23 mouse cellular contexts compared by ENCODE assay signal in genomic region chr2:73379656-73380055, GRCm38 (mm10). TPM values are rescaled to one million over a fixed set of nuclear protein-coding genes. Genes with fewer than 3 reads are reported as not detected.
DNase-seq lines count a peak whose midpoint lies in the region; ATAC-seq and TF ChIP-seq lines count a peak whose summit lies in the region.
"Had no signal": no experiment of that assay in that cellular context is flagged by ENCODE, and none has a peak within 500 bp of the region (broad histone marks: within the 10 kb centered on the region; RNA-seq: fewer than 3 reads in every experiment).

No protein-coding gene starts in this region.

- ATAC-seq in embryonic facial prominence, embryonic 14.5 days (ENCODE audit: low read depth): no peak
- no peak for ATAC-seq in kidney, embryonic 15.5 days (replicated peaks; ENCODE audit: low FRiP score)
- ATAC-seq in midbrain, embryonic 11.5 days (ENCODE audit: low FRiP score): no peak
- ATAC-seq: CD4-positive, CD25-positive, alpha-beta regulatory T cell, adult 4 months; forebrain, embryonic 16.5 days had no signal

- TF ChIP-seq POLR2A in lung, adult 2 months (IDR thresholded peaks at IDR 0.05; ENCODE audit: borderline replicate concordance, extremely low read depth, low read depth, low read length): no peak

- H3K9ac ChIP-seq in embryonic facial prominence, embryonic 14.5 days (ENCODE audit: low read depth, low read length): peak overlapping the region; percentile 34; the same call in 1 of the 2 replicates
- H3K9ac ChIP-seq in kidney, embryonic 15.5 days: no peak overlapping the region
- H3K9ac ChIP-seq in midbrain, embryonic 11.5 days (ENCODE audit: low read length): no peak overlapping the region
- H3K9ac ChIP-seq: embryonic facial prominence, embryonic 12.5 days; forebrain, embryonic 12.5 days; heart, embryonic 15.5 days; hindbrain, embryonic 14.5 days had no signal

- no peak overlapping the region for H3K4me3 ChIP-seq in embryonic facial prominence, embryonic 14.5 days (ENCODE audit: low read depth, low read length)
- H3K4me3 ChIP-seq in embryonic facial prominence, embryonic 10.5 days: no peak overlapping the region
- H3K4me3 ChIP-seq in kidney, embryonic 15.5 days (replicated peaks): no peak overlapping the region
- H3K4me3 ChIP-seq in lung, adult 2 months (replicated peaks; ENCODE audit: extremely low read depth, low read depth, low read length): no peak overlapping the region
- H3K4me3 ChIP-seq in midbrain, embryonic 11.5 days (ENCODE audit: low read depth, low read length): no peak overlapping the region
- no peak overlapping the region for H3K4me3 ChIP-seq in midbrain, embryonic 10.5 days
- H3K4me3 ChIP-seq: embryonic facial prominence, embryonic 12.5 days; forebrain, embryonic 12.5 days; heart, embryonic 15.5 days; hindbrain, embryonic 10.5 days had no signal

- H3K4me2 ChIP-seq in embryonic facial prominence, embryonic 14.5 days (ENCODE audit: low read depth, low read length): no peak overlapping the region
- H3K4me2 ChIP-seq in kidney, embryonic 15.5 days: no peak overlapping the region
- H3K4me2 ChIP-seq in midbrain, embryonic 11.5 days: no peak overlapping the region
- H3K4me2 ChIP-seq: embryonic facial prominence, embryonic 12.5 days; forebrain, embryonic 12.5 days; heart, embryonic 15.5 days; hindbrain, embryonic 14.5 days had no signal

- TF ChIP-seq CTCF in lung, adult 2 months (IDR thresholded peaks at IDR 0.05; ENCODE audit: insufficient read depth, low read length): no peak

- H3K27ac ChIP-seq in embryonic facial prominence, embryonic 14.5 days (replicated peaks; ENCODE audit: low read depth, low read length): no peak overlapping the region
- H3K27ac ChIP-seq in embryonic facial prominence, embryonic 10.5 days (replicated peaks): no peak overlapping the region
- peak overlapping the region; percentile 41; the same call in 1 of the 2 replicates for H3K27ac ChIP-seq in kidney, embryonic 15.5 days
- H3K27ac ChIP-seq in midbrain, embryonic 11.5 days (ENCODE audit: low read depth, low read length): no peak overlapping the region
- no peak overlapping the region for H3K27ac ChIP-seq in midbrain, embryonic 10.5 days (replicated peaks)
- H3K27ac ChIP-seq: embryonic facial prominence, embryonic 12.5 days; forebrain, embryonic 12.5 days; heart, embryonic 15.5 days; hindbrain, embryonic 10.5 days; hindbrain, embryonic 14.5 days had no signal

- no peaks in the 10 kb centered on the region for H3K36me3 ChIP-seq in embryonic facial prominence, embryonic 14.5 days (ENCODE audit: control insufficient read depth, insufficient read depth, low read length)
- no peaks in the 10 kb centered on the region for H3K36me3 ChIP-seq in embryonic facial prominence, embryonic 10.5 days (replicated peaks)
- H3K36me3 ChIP-seq in kidney, embryonic 15.5 days: no peaks in the 10 kb centered on the region; the same call in 1 of the 2 replicates
- H3K36me3 ChIP-seq in midbrain, embryonic 11.5 days (ENCODE audit: control insufficient read depth, insufficient read depth, low read length): no peaks in the 10 kb centered on the region
- H3K36me3 ChIP-seq in midbrain, embryonic 10.5 days: no peaks in the 10 kb centered on the region
- H3K36me3 ChIP-seq: embryonic facial prominence, embryonic 12.5 days; forebrain, embryonic 12.5 days; heart, embryonic 15.5 days; hindbrain, embryonic 10.5 days had no signal

- no peak for DNase-seq in embryonic facial prominence, embryonic 14.5 days (ENCODE audit: low spot score)
- DNase-seq in embryonic facial prominence, embryonic 10.5 days (ENCODE audit: low spot score): no peak
- DNase-seq in kidney, postnatal 10 days: no peak
- DNase-seq in lung, adult 2 months: peak; percentile 16
- DNase-seq in lung, postnatal 25 days (ENCODE audit: low spot score): no peak
- peak; percentile 4 for DNase-seq in midbrain, embryonic 11.5 days (ENCODE audit: low spot score, missing footprints)
- DNase-seq in midbrain, embryonic 10.5 days (ENCODE audit: low spot score): no peak
- DNase-seq: adrenal gland, postnatal 10 days; B cell, adult 2 months; cerebellum, adult 11 months; cerebellum, adult 8-10 months; cerebellum, postnatal 14 days; embryo, embryonic 11 days; gastrocnemius, postnatal 25 days had no signal

- H3K4me1 ChIP-seq in embryonic facial prominence, embryonic 14.5 days (ENCODE audit: control insufficient read depth, insufficient read depth, low read length): peaks cover 10% of the 10 kb centered on the region; the same call in 1 of the 2 replicates
- H3K4me1 ChIP-seq in embryonic facial prominence, embryonic 10.5 days: peaks cover 20% of the 10 kb centered on the region
- H3K4me1 ChIP-seq in kidney, embryonic 15.5 days: peaks cover 25% of the 10 kb centered on the region
- H3K4me1 ChIP-seq in lung, adult 2 months (ENCODE audit: control insufficient read depth, insufficient read depth, low read length): no peaks in the 10 kb centered on the region; the same call in 1 of the 2 replicates
- no peaks in the 10 kb centered on the region for H3K4me1 ChIP-seq in midbrain, embryonic 11.5 days (ENCODE audit: control insufficient read depth, insufficient read depth, low read length)
- no peaks in the 10 kb centered on the region for H3K4me1 ChIP-seq in midbrain, embryonic 10.5 days
- H3K4me1 ChIP-seq: forebrain, embryonic 12.5 days; heart, embryonic 15.5 days; hindbrain, embryonic 10.5 days had no signal

- no peaks in the 10 kb centered on the region for H3K27me3 ChIP-seq in embryonic facial prominence, embryonic 14.5 days (replicated peaks; ENCODE audit: control insufficient read depth, insufficient read depth, low read length)
- H3K27me3 ChIP-seq in embryonic facial prominence, embryonic 10.5 days (replicated peaks; ENCODE audit: low read depth, poor library complexity, severe bottlenecking): peaks cover 6% of the 10 kb centered on the region
- 0 out of 2 replicates have a peak, but pooled peaks cover 2% of the 10 kb centered on the region for H3K27me3 ChIP-seq in kidney, embryonic 15.5 days
- H3K27me3 ChIP-seq in midbrain, embryonic 11.5 days (ENCODE audit: control insufficient read depth, insufficient read depth, low read length): no peaks in the 10 kb centered on the region
- H3K27me3 ChIP-seq in midbrain, embryonic 10.5 days (ENCODE audit: low read depth, poor library complexity, severe bottlenecking): peaks cover 8% of the 10 kb centered on the region
- H3K27me3 ChIP-seq: embryonic facial prominence, embryonic 12.5 days; heart, embryonic 15.5 days had no signal

- no peaks in the 10 kb centered on the region for H3K9me3 ChIP-seq in embryonic facial prominence, embryonic 14.5 days (ENCODE audit: control insufficient read depth, low read length)
- no peaks in the 10 kb centered on the region for H3K9me3 ChIP-seq in embryonic facial prominence, embryonic 10.5 days
- H3K9me3 ChIP-seq in kidney, embryonic 15.5 days (replicated peaks): no peaks in the 10 kb centered on the region
- no peaks in the 10 kb centered on the region for H3K9me3 ChIP-seq in midbrain, embryonic 11.5 days (ENCODE audit: control insufficient read depth, low read length)
- no peaks in the 10 kb centered on the region for H3K9me3 ChIP-seq in midbrain, embryonic 10.5 days (replicated peaks)
- H3K9me3 ChIP-seq: embryonic facial prominence, embryonic 12.5 days; forebrain, embryonic 12.5 days; G1E; heart, embryonic 15.5 days; hindbrain, embryonic 10.5 days had no signal

- WGBS in embryonic facial prominence, embryonic 14.5 days: 73% methylated on average over 5 of the region's 5 CpGs
- 82% methylated on average over 5 of the region's 5 CpGs for WGBS in embryonic facial prominence, embryonic 10.5 days
- 72% methylated on average over 5 of the region's 5 CpGs for WGBS in kidney, embryonic 15.5 days
- WGBS in lung, adult 2 months: 60% methylated on average over 5 of the region's 5 CpGs
- WGBS in midbrain, embryonic 11.5 days: 83% methylated on average over 5 of the region's 5 CpGs
- WGBS in midbrain, embryonic 10.5 days: 78% methylated on average over 5 of the region's 5 CpGs

RNA-seq across cellular contexts. Expression of gene Gpr155, which starts 6.7 kb away (rescaled TPM):
- polyA plus RNA-seq in embryonic facial prominence, embryonic 14.5 days (2014; fragmentation: Nextera tagmentation; extraction: Ambion mirVana): 7.1 and 7.9 TPM in 2 replicates
- polyA plus RNA-seq in embryonic facial prominence, embryonic 10.5 days (2016; fragmentation: Nextera tagmentation; extraction: Ambion mirVana): 2.8 and 4.3 TPM in 2 replicates
- polyA plus RNA-seq in kidney, embryonic 15.5 days (2015; fragmentation: Nextera tagmentation; extraction: Ambion mirVana): 6.2 and 6.7 TPM in 2 replicates
- polyA plus RNA-seq in lung, adult 2 months (2012; rRNA removed): 16.4 and 20.8 TPM in 2 replicates
- 3.0 and 4.3 TPM in 2 replicates for polyA plus RNA-seq in midbrain, embryonic 11.5 days (2014; fragmentation: Nextera tagmentation; extraction: Ambion mirVana)
- polyA plus RNA-seq in midbrain, embryonic 10.5 days (2016; fragmentation: Nextera tagmentation; extraction: Ambion mirVana): 1.7 and 2.3 TPM in 2 replicates

Comparison
In these comparisons a context has a peak if more than half of its experiments do, and no peak if none do; other contexts are left out.
1. DNase-seq: peak in lung, adult 2 months (single experiment) and midbrain, embryonic 11.5 days (single experiment); none in embryonic facial prominence, embryonic 14.5 days (single experiment), embryonic facial prominence, embryonic 10.5 days (single experiment), kidney, postnatal 10 days (single experiment), lung, postnatal 25 days (single experiment) and midbrain, embryonic 10.5 days (single experiment).